Mouse (Mus musculus) right cerebral cortex, postnatal 36 days (tissue): Measurements from ENCODE around the gene Gm43064.

ENCODE experiments used
- DNase-seq, 2 experiments: peaks; one replicate each; pipeline ENCODE4 v3.0.0; 2022; ENCODE audit warnings: low spot score in 2 of 2, mixed read lengths in 1 of 2

Gm43064 gene

GRCm38 (mm10) chr3:103852565-103853299 is 43.4 kb downstream of the Gm43064 start:
- DNase-seq: no peak

- no peak for DNase-seq
Measured at GRCm38 (mm10) chr3:103853804-103854203, 44.4 kb downstream of the Gm43064 start.

GRCm38 (mm10) chr3:103857036-103857805 is 47.8 kb downstream of the Gm43064 start:
- no peak for DNase-seq

GRCm38 (mm10) chr3:103857977-103858563 is 48.7 kb downstream of the Gm43064 start:
- no peak for DNase-seq

- DNase-seq: no peak
Measured at GRCm38 (mm10) chr3:103858881-103859801, 49.8 kb downstream of the Gm43064 start, which contains the start of gene Ptpn22. Gene Ptpn22, plus strand, starts transcription at chr3:103859795.

GRCm38 (mm10) chr3:103859851-103860391 is 50.5 kb downstream of the Gm43064 start:
- no peak for DNase-seq

GRCm38 (mm10) chr3:103862721-103863220 is 53.4 kb downstream of the Gm43064 start:
- DNase-seq: no peak

GRCm38 (mm10) chr3:103864200-103864599 is 54.8 kb downstream of the Gm43064 start:
- DNase-seq: no peak

- DNase-seq: no peak
Measured at GRCm38 (mm10) chr3:103867424-103867971, 58.1 kb downstream of the Gm43064 start.

GRCm38 (mm10) chr3:103868008-103868407 is 58.6 kb downstream of the Gm43064 start:
- DNase-seq: no peak

- no peak for DNase-seq
Measured at GRCm38 (mm10) chr3:103872663-103873098, 63.3 kb downstream of the Gm43064 start.

GRCm38 (mm10) chr3:103874329-103874728 is 65.0 kb downstream of the Gm43064 start:
- DNase-seq: no peak

- peak in 1 of 2 experiments; percentile 5 for DNase-seq
Measured at GRCm38 (mm10) chr3:103885946-103886345, 76.6 kb downstream of the Gm43064 start.

- no peak for DNase-seq
Measured at GRCm38 (mm10) chr3:103887581-103887980, 78.2 kb downstream of the Gm43064 start.
